In genomic region chr9:59340002-59340401, GRCm38 (mm10) we compare ENCODE assay signal across 10 mouse cellular contexts. TPM values are rescaled to one million over a fixed set of nuclear protein-coding genes. Genes with fewer than 3 reads are reported as not detected.
DNase-seq lines count a peak whose midpoint lies in the region; ATAC-seq lines count a peak whose summit lies in the region.
"Had no signal": no experiment of that assay in that cellular context is flagged by ENCODE, and none has a peak within 500 bp of the region (broad histone marks: within the 10 kb centered on the region; RNA-seq: fewer than 3 reads in every experiment).

No protein-coding gene starts in this region.

- H3K9ac ChIP-seq in hindbrain, embryonic 16.5 days (ENCODE audit: low read depth, low read length) = no peak overlapping the region
- no peak overlapping the region for H3K9ac ChIP-seq in forebrain, embryonic 15.5 days (replicated peaks)
- H3K9ac ChIP-seq: embryonic facial prominence, embryonic 12.5 days; liver, embryonic 15.5 days had no signal

- H3K4me3 ChIP-seq in hindbrain, embryonic 10.5 days = no peak overlapping the region
- no peak overlapping the region for H3K4me3 ChIP-seq in hindbrain, embryonic 16.5 days (ENCODE audit: low read length)
- no peak overlapping the region for H3K4me3 ChIP-seq in forebrain, embryonic 15.5 days
- H3K4me3 ChIP-seq: embryonic facial prominence, embryonic 12.5 days; liver, embryonic 15.5 days had no signal

- no peak for ATAC-seq in hindbrain, embryonic 16.5 days
- ATAC-seq in granulocyte monocyte progenitor cell, adult 5-6 weeks (replicated peaks; ENCODE audit: poor library complexity, severe bottlenecking) = peak; percentile 58
- no peak for ATAC-seq in forebrain, embryonic 15.5 days (replicated peaks)

- peaks cover 69% of the 10 kb centered on the region for H3K36me3 ChIP-seq in hindbrain, embryonic 10.5 days
- peaks cover 29% of the 10 kb centered on the region for H3K36me3 ChIP-seq in hindbrain, embryonic 16.5 days (ENCODE audit: control insufficient read depth, insufficient read depth, low read length)
- peaks cover 53% of the 10 kb centered on the region for H3K36me3 ChIP-seq in forebrain, embryonic 15.5 days
- H3K36me3 ChIP-seq: liver, embryonic 15.5 days had no signal

- H3K27me3 ChIP-seq in hindbrain, embryonic 10.5 days (ENCODE audit: insufficient read depth, poor library complexity, severe bottlenecking) = no peaks in the 10 kb centered on the region
- no peaks in the 10 kb centered on the region for H3K27me3 ChIP-seq in hindbrain, embryonic 16.5 days (replicated peaks; ENCODE audit: control insufficient read depth, insufficient read depth, low read length)
- no peaks in the 10 kb centered on the region for H3K27me3 ChIP-seq in forebrain, embryonic 15.5 days
- H3K27me3 ChIP-seq: embryonic facial prominence, embryonic 12.5 days; liver, embryonic 15.5 days had no signal

- no peaks in the 10 kb centered on the region; the same call in 1 of the 2 replicates for H3K9me3 ChIP-seq in hindbrain, embryonic 10.5 days
- H3K9me3 ChIP-seq in hindbrain, embryonic 16.5 days (ENCODE audit: control insufficient read depth, low read length) = no peaks in the 10 kb centered on the region
- no peaks in the 10 kb centered on the region for H3K9me3 ChIP-seq in forebrain, embryonic 15.5 days
- H3K9me3 ChIP-seq: embryonic facial prominence, embryonic 12.5 days; liver, embryonic 15.5 days had no signal

- H3K4me1 ChIP-seq in hindbrain, embryonic 10.5 days (replicated peaks) = no peaks in the 10 kb centered on the region
- H3K4me1 ChIP-seq in hindbrain, embryonic 16.5 days (ENCODE audit: control insufficient read depth, insufficient read depth, low read depth, low read length) = no peaks in the 10 kb centered on the region
- no peaks in the 10 kb centered on the region for H3K4me1 ChIP-seq in forebrain, embryonic 15.5 days
- H3K4me1 ChIP-seq: embryonic facial prominence, embryonic 12.5 days had no signal

- H3K27ac ChIP-seq in hindbrain, embryonic 10.5 days = no peak overlapping the region
- H3K27ac ChIP-seq in hindbrain, embryonic 16.5 days (ENCODE audit: low read depth, low read length) = no peak overlapping the region
- H3K27ac ChIP-seq in forebrain, embryonic 15.5 days (replicated peaks) = no peak overlapping the region
- H3K27ac ChIP-seq: embryonic facial prominence, embryonic 12.5 days; liver, embryonic 15.5 days had no signal

- H3K4me2 ChIP-seq in hindbrain, embryonic 16.5 days (ENCODE audit: low read length) = no peak overlapping the region
- no peak overlapping the region for H3K4me2 ChIP-seq in forebrain, embryonic 15.5 days (replicated peaks)
- H3K4me2 ChIP-seq: embryonic facial prominence, embryonic 12.5 days; liver, embryonic 15.5 days had no signal

- peak; percentile 5 for DNase-seq in hindbrain, embryonic 10.5 days (ENCODE audit: low spot score)
- DNase-seq in A20 (ENCODE audit: low read depth, low spot score) (peak; percentile 68), MEL-GATA-1-ER (ENCODE audit: extremely low read depth, low read depth) (peak; percentile 48)
- DNase-seq in thymus, postnatal 36 days = peak; percentile 18 to 24
- no peak for DNase-seq in layer of hippocampus, adult 9-11 months

- WGBS in hindbrain, embryonic 10.5 days = 91% methylated on average over 9 of the region's 9 CpGs
- 91% methylated on average over 8 of the region's 9 CpGs for WGBS in hindbrain, embryonic 16.5 days
- WGBS in forebrain, embryonic 15.5 days = 89% methylated on average over 9 of the region's 9 CpGs

RNA-seq across cellular contexts. Expression of gene Bbs4, which starts 13.3 kb away (rescaled TPM):
- polyA plus RNA-seq in hindbrain, embryonic 10.5 days (2016; fragmentation: Nextera tagmentation; extraction: Ambion mirVana) = 21.9 and 23.8 TPM in 2 replicates
- polyA plus RNA-seq in hindbrain, embryonic 16.5 days (2015; fragmentation: Nextera tagmentation; extraction: Ambion mirVana) = 43.7 and 44.0 TPM in 2 replicates
- 3.3 and 5.2 TPM in 2 replicates for total RNA-seq in granulocyte monocyte progenitor cell, adult 5-6 weeks (2014; fragmentation: Nextera tagmentation)
- total RNA-seq in granulocyte monocyte progenitor cell, adult 5-6 weeks (2017) = 12.3 and 19.4 TPM in 2 replicates
- polyA plus RNA-seq in forebrain, embryonic 15.5 days (2015; fragmentation: Nextera tagmentation; extraction: Ambion mirVana) = 40.6 and 44.2 TPM in 2 replicates

RNA-seq across cellular contexts. Expression of gene Adpgk, which starts 48.6 kb away (rescaled TPM):
- 39.6 and 42.6 TPM in 2 replicates for polyA plus RNA-seq in hindbrain, embryonic 10.5 days (2016; fragmentation: Nextera tagmentation; extraction: Ambion mirVana)
- 22.6 and 25.7 TPM in 2 replicates for polyA plus RNA-seq in hindbrain, embryonic 16.5 days (2015; fragmentation: Nextera tagmentation; extraction: Ambion mirVana)
- total RNA-seq in granulocyte monocyte progenitor cell, adult 5-6 weeks (2014; fragmentation: Nextera tagmentation) = 47.8 and 56.8 TPM in 2 replicates
- 48.4 and 55.0 TPM in 2 replicates for total RNA-seq in granulocyte monocyte progenitor cell, adult 5-6 weeks (2017)
- 19.1 and 22.7 TPM in 2 replicates for polyA plus RNA-seq in forebrain, embryonic 15.5 days (2015; fragmentation: Nextera tagmentation; extraction: Ambion mirVana)
